Mouse (Mus musculus) C2C12 (cell line): ENCODE results near the gene Slit3. TPM values are rescaled to one million over a fixed set of nuclear protein-coding genes. Genes with fewer than 3 reads are reported as not detected.

Experiments
- H3K27me3 ChIP-seq: one replicate; pipeline ENCODE4 v1.6.1; 2011; ENCODE audit not compliant: control insufficient read depth, insufficient read depth, insufficient read length
- H3K36me3 ChIP-seq: one replicate; pipeline ENCODE4 v1.6.1; 2011; ENCODE audit not compliant: control insufficient read depth, insufficient read depth
- H3K4me3 ChIP-seq: one replicate; pipeline ENCODE4 v1.5.1; 2011; ENCODE audit warnings: mild to moderate bottlenecking, control low read depth; ENCODE audit not compliant: poor library complexity, insufficient read depth, severe bottlenecking
- H3K79me2 ChIP-seq: one replicate; pipeline ENCODE4 v1.6.1; 2011; ENCODE audit not compliant: control insufficient read depth, insufficient read depth
- H3K79me3 ChIP-seq: one replicate; pipeline ENCODE4 v1.6.1; 2011; ENCODE audit warnings: low read depth, control low read depth
- H3ac ChIP-seq: one replicate; pipeline ENCODE3; 2011; ENCODE audit warnings: low read depth; ENCODE audit not compliant: control insufficient read depth, insufficient read length
- CEBPB ChIP-seq: IDR thresholded peaks from one replicate; pipeline ENCODE4 v1.6.1; 2011; ENCODE audit warnings: low read depth, mild to moderate bottlenecking, control low read depth, moderate library complexity
- CTCF ChIP-seq: IDR thresholded peaks from one replicate; pipeline ENCODE4 v1.5.1; 2011; ENCODE audit not compliant: control insufficient read depth, insufficient read depth, insufficient read length
- FOSL1 ChIP-seq: IDR thresholded peaks from one replicate; pipeline ENCODE4 v1.8.0; 2011; ENCODE audit warnings: mild to moderate bottlenecking, low read length; ENCODE audit not compliant: poor library complexity, insufficient read depth, severe bottlenecking
- MAX ChIP-seq: IDR thresholded peaks from one replicate; pipeline ENCODE4 v1.6.1; 2011; ENCODE audit warnings: mild to moderate bottlenecking, control low read depth
- MYOD1 ChIP-seq: IDR thresholded peaks from one replicate; pipeline ENCODE4 v1.6.1; 2011; ENCODE audit warnings: low read depth; ENCODE audit not compliant: control insufficient read depth, insufficient read length
- MYOG ChIP-seq: IDR thresholded peaks from one replicate; pipeline ENCODE4 v1.6.1; 2011; ENCODE audit not compliant: control insufficient read depth, insufficient read length; ENCODE audit errors: extremely low read depth
- USF1 ChIP-seq: IDR thresholded peaks from one replicate; pipeline ENCODE4 v1.6.1; 2011; ENCODE audit warnings: low read depth, mild to moderate bottlenecking, control low read depth, moderate library complexity
- polyA plus RNA-seq: library from polyadenylated mRNA; unstranded; fragments of >200 nt; fragmentation: generic; extraction: Trizol; gene quantifications from one replicate; pipeline ENCODE4 v1.2.1, GENCODE M21; 2012; ENCODE audit warnings: missing spikeins

Slit3 gene
- polyA plus RNA-seq, 1 experiment = not detected

- no peak overlapping the region for H3ac ChIP-seq
- TF ChIP-seq MAX = no peak
- H3K4me3 ChIP-seq = no peak overlapping the region
- no peaks in the 10 kb centered on the region for H3K27me3 ChIP-seq
- no peaks in the 10 kb centered on the region for H3K79me2 ChIP-seq
- no peaks in the 10 kb centered on the region for H3K36me3 ChIP-seq
- H3K79me3 ChIP-seq = no peaks in the 10 kb centered on the region
Measured at GRCm38 (mm10) chr11:35537128-35538088, 416.4 kb downstream of the Slit3 start.

GRCm38 (mm10) chr11:35542731-35543130 lies 421.7 kb downstream of the Slit3 start:
- TF ChIP-seq CTCF = no peak
- no peak for TF ChIP-seq MAX
- no peak for TF ChIP-seq MYOD1
- TF ChIP-seq MYOG = no peak
- TF ChIP-seq USF1 = no peak
- no peak for TF ChIP-seq CEBPB
- no peak for TF ChIP-seq FOSL1
- no peaks in the 10 kb centered on the region for H3K79me2 ChIP-seq
- H3K79me3 ChIP-seq = no peaks in the 10 kb centered on the region
- H3ac ChIP-seq = no peak overlapping the region
- peaks cover 18% of the 10 kb centered on the region for H3K27me3 ChIP-seq
- no peak overlapping the region for H3K4me3 ChIP-seq
- no peaks in the 10 kb centered on the region for H3K36me3 ChIP-seq

- H3K27me3 ChIP-seq = peaks cover 22% of the 10 kb centered on the region
- TF ChIP-seq MYOD1 (no peak), MYOG (no peak), USF1 (no peak), CTCF (no peak), CEBPB (no peak)
- no peak overlapping the region for H3K4me3 ChIP-seq
- no peak overlapping the region for H3ac ChIP-seq
- H3K79me3 ChIP-seq = no peaks in the 10 kb centered on the region
- H3K79me2 ChIP-seq = no peaks in the 10 kb centered on the region
- H3K36me3 ChIP-seq = no peaks in the 10 kb centered on the region
Measured at GRCm38 (mm10) chr11:35544112-35545064, 423.4 kb downstream of the Slit3 start.

- H3K79me3 ChIP-seq = no peaks in the 10 kb centered on the region
- no peaks in the 10 kb centered on the region for H3K36me3 ChIP-seq
- no peak for TF ChIP-seq MYOG
- TF ChIP-seq MYOD1 = no peak
- TF ChIP-seq CTCF = no peak
- no peak for TF ChIP-seq MAX
- no peak for TF ChIP-seq FOSL1
- TF ChIP-seq CEBPB = no peak
- TF ChIP-seq USF1 = no peak
- peaks cover 22% of the 10 kb centered on the region for H3K27me3 ChIP-seq
- H3ac ChIP-seq = no peak overlapping the region
- H3K4me3 ChIP-seq = no peak overlapping the region
- no peaks in the 10 kb centered on the region for H3K79me2 ChIP-seq
Measured at GRCm38 (mm10) chr11:35546081-35546822, 425.2 kb downstream of the Slit3 start.

GRCm38 (mm10) chr11:35550036-35550435 lies 429.0 kb downstream of the Slit3 start:
- H3ac ChIP-seq = no peak overlapping the region
- no peaks in the 10 kb centered on the region for H3K79me3 ChIP-seq
- no peaks in the 10 kb centered on the region for H3K36me3 ChIP-seq
- H3K27me3 ChIP-seq = peaks cover 17% of the 10 kb centered on the region
- no peak overlapping the region for H3K4me3 ChIP-seq
- TF ChIP-seq FOSL1 (no peak), USF1 (no peak), MYOG (no peak), CEBPB (no peak), MAX (no peak), MYOD1 (no peak), CTCF (no peak)
- no peaks in the 10 kb centered on the region for H3K79me2 ChIP-seq

- Histone ChIP-seq H3ac (no peak overlapping the region), H3K79me3 (no peaks in the 10 kb centered on the region), H3K36me3 (no peaks in the 10 kb centered on the region), H3K27me3 (peaks cover 21% of the 10 kb centered on the region), H3K4me3 (no peak overlapping the region), H3K79me2 (no peaks in the 10 kb centered on the region)
- no peak for TF ChIP-seq CTCF
- TF ChIP-seq USF1 = no peak
- TF ChIP-seq MYOD1 = no peak
- TF ChIP-seq FOSL1 = no peak
Measured at GRCm38 (mm10) chr11:35556192-35556591, 435.2 kb downstream of the Slit3 start.
